Mouse (Mus musculus) inflammation-experienced regulatory T-cells, adult 6 months (primary cell): ENCODE data around the gene Olfr16. TPM values are rescaled to one million over a fixed set of nuclear protein-coding genes. Genes with fewer than 3 reads are reported as not detected.

Experiments used
- ATAC-seq: one replicate; pipeline ENCODE4 v1.8.0; 2017
- polyA plus RNA-seq, 3 experiments: library from polyadenylated mRNA; unstranded; fragments of 100-300 nt; shearing (Covaris generic); gene quantifications; one replicate each; pipeline ENCODE4 v1.2.1; 2017

Olfr16 gene
- not detected for polyA plus RNA-seq

GRCm38 (mm10) chr1:172950160-172950559 lies at the start of gene Olfr16:
TSS of gene Olfr16 (plus strand) at chr1:172950409.
- no peak for ATAC-seq

DNA sequence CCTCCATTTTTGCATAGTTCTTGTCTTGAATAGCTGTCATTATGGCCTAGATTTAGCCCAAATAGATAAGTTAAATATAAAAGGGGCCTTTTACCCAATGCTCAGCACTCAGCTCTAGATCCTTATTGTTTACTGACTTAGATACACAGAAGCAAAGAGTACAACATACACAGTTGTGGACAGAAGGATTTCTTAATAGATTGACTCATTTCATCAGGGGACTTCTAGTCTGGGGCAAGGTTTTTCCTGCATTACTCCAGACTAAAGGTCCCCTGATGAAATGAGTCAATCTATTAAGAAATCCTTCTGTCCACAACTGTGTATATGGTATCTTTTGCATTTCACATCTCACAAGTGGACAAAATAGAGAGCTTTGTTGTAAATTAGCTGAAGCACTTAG lies 46.9 kb upstream of the Olfr16 start:
- no peak for ATAC-seq

DNA sequence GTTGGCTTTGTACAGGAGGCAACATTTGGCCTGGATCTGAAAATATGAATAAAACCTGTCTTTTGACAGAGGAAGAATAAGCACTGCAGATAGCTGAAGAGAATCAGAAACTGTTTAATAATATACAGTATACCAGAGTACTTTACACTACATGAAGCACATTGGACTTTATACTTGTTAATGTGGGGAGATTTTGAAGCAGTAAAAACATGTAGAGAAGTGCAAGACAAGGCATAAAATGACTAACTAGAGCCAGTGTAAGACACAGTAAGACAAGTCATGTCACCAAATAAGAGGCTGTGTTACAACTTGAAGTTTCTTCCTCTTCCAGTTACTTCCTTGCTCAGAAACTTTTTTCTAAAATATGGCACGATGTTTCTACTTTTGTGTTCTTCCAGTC lies 33.1 kb upstream of the Olfr16 start:
- ATAC-seq, result no peak

- ATAC-seq, result no peak
Observed at GRCm38 (mm10) chr1:172918450-172918849, 31.8 kb upstream of the Olfr16 start.

GRCm38 (mm10) chr1:172932197-172932596 lies 18.0 kb upstream of the Olfr16 start:
- no peak for ATAC-seq

GRCm38 (mm10) chr1:172951171-172951720 lies 1.0 kb downstream of the Olfr16 start:
- no peak for ATAC-seq

DNA sequence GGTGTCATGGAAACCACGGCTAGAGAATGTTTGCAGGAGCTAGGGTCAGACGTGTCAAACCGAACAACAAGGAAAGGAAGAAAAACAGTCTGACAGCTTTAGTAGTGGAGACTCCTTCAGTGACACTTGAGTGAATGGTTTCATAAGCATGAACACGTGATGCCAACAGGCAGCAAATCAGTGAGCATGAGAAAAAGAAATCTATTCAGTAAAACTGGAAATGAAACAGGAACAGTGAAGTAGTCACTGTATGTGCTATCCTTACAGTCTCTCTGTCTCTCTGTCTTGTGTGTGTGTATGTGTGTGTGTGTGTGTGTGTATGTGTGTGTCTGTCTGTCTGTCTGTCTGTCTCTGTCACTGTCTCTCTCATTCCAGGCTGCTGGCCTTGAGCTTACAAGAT lies 5.2 kb downstream of the Olfr16 start:
- ATAC-seq, result no peak

- ATAC-seq, result no peak
Observed at GRCm38 (mm10) chr1:172960452-172960851, 10.2 kb downstream of the Olfr16 start.

DNA sequence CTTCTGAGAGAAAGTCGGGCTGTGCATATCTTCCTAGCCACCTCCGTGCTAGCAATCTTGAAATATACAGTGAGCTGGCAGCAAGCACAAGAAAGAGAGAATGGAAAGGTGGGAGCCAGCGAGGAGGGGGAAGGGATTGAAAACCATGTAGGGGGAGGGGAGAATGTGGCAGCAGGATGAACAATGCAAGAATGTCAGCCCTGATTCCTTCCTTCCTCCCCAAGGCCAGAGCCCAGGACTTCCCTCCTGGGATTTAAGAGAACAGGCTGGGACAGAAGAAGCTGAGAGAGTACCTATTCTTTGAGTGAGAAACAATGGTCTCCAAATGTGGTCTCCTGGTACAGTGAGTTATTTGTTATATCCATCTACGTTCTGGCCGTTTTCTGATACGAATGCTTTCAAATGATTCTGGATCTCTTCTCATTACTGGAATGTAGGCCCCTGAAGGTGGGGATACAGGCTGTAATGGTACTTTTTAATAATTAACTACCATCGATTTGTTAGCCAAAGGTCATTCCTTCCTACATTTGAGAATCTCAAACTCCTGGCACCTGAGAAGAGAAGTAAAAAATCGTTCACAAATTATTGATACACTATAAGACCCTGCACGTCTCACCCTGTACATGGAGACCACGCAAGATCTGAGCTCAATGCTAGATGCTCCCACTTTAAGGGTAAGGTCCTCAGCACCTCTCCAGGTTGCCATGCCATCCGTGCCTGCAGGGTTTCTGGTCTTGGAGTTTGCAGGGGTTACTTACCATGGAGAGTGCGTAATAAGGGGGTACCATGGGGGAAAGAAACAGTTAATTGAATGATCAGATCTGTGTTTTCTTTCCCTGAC lies 39.8 kb downstream of the Olfr16 start:
- no peak for ATAC-seq

DNA sequence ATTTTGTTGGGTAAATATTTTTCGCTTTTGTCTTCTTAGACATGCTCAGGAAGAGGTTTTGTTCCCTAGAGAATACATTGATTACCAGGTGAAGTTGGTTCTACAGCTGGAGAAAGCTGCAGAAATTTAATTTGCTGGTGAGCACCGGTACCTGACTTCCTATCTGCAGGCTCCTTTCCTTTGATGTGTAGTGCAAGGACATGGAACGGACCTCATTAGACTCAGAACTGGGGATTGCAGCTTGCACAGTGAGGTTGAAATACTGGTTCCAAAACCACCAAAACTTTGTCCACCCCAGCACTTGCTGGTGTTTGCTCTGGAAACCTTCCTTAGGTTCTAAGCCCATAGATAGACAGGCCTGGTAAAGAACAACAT lies 40.4 kb downstream of the Olfr16 start:
- ATAC-seq, result no peak

Other genes with a start within 250 kb of the Olfr16 start
- not detected for gene Apcs, start 55.4 kb upstream of the Olfr16 start, polyA plus RNA-seq
- not detected for gene Olfr1408, start 187.0 kb downstream of the Olfr16 start, polyA plus RNA-seq
- gene Olfr1406, start 240.2 kb downstream of the Olfr16 start, polyA plus RNA-seq, result not detected
- not detected for gene Olfr218, start 247.4 kb downstream of the Olfr16 start, polyA plus RNA-seq